ENCODE assay signal across 8 mouse cellular contexts in genomic region chr3:31093627-31094351, GRCm38 (mm10). TPM values are rescaled to one million over a fixed set of nuclear protein-coding genes. Genes with fewer than 3 reads are reported as not detected.
DNase-seq lines count a peak whose midpoint lies in the region; ATAC-seq lines count a peak whose summit lies in the region.

No protein-coding gene starts in this region.

- peak; percentile 86 for DNase-seq in Muller cell, postnatal 12 days (ENCODE audit: inconsistent ontology term)
- DNase-seq in cerebellum, postnatal 10 days = peak; percentile 77 to 80
- DNase-seq in frontal cortex, postnatal 36 days (ENCODE audit: low spot score in 2 of 2) = peak; percentile 66 to 76
- peak; percentile 51 to 68 for DNase-seq in left cerebral cortex, adult 18-20 months (ENCODE audit: low spot score in 2 of 2)
- DNase-seq in lung, postnatal 4 days = peak; percentile 77 to 87
- peak; percentile 94 for DNase-seq in retina, postnatal 1 day
- peak; percentile 80 for DNase-seq in thymus, postnatal 4 days

- no peaks in the 10 kb centered on the region for H3K27me3 ChIP-seq in hindbrain, embryonic 15.5 days

- peak overlapping the region; percentile 91 for H3K4me2 ChIP-seq in hindbrain, embryonic 15.5 days

- under 1% methylated on average over 35 of the region's 58 CpGs for WGBS in hindbrain, embryonic 15.5 days

- peak overlapping the region; percentile 74 for H3K9ac ChIP-seq in hindbrain, embryonic 15.5 days

- no peaks in the 10 kb centered on the region for H3K36me3 ChIP-seq in hindbrain, embryonic 15.5 days

- no peaks in the 10 kb centered on the region for H3K9me3 ChIP-seq in hindbrain, embryonic 15.5 days

- peaks cover 32% of the 10 kb centered on the region for H3K4me1 ChIP-seq in hindbrain, embryonic 15.5 days (replicated peaks)

- H3K27ac ChIP-seq in hindbrain, embryonic 15.5 days (replicated peaks) = peak overlapping the region; percentile 100

- peak overlapping the region; percentile 92 for H3K4me3 ChIP-seq in hindbrain, embryonic 15.5 days

- peak; percentile 25 for ATAC-seq in hindbrain, embryonic 15.5 days (ENCODE audit: low FRiP score, low read depth)

RNA-seq across cellular contexts. Expression of gene Skil, which starts 1.1 kb away (rescaled TPM):
- 23.3 and 23.9 TPM in 2 replicates for polyA plus RNA-seq in hindbrain, embryonic 15.5 days (2015; fragmentation: Nextera tagmentation; extraction: Ambion mirVana)
- 10 to 100 TPM; 61.8 to 64.3 TPM for total RNA-seq in left cerebral cortex, adult 18-20 months (2021)

RNA-seq across cellular contexts. Expression of gene Cldn11, which starts 55.9 kb away (rescaled TPM):
- polyA plus RNA-seq in hindbrain, embryonic 15.5 days (2015; fragmentation: Nextera tagmentation; extraction: Ambion mirVana) = 55.6 and 76.0 TPM in 2 replicates
- 10 to 100 TPM; 49.0 to 68.5 TPM for total RNA-seq in left cerebral cortex, adult 18-20 months (2021)

Comparison
In these comparisons a context has a peak if more than half of its experiments do, and no peak if none do; other contexts are left out.
1. Peak in every context shown above with its lines: DNase-seq, ATAC-seq, H3K4me3 ChIP-seq and H3K27ac ChIP-seq.